Mouse (Mus musculus): ENCODE measurements around the gene Rpl21. TPM values are rescaled to one million over a fixed set of nuclear protein-coding genes. Genes with fewer than 3 reads are reported as not detected.
"Not testable (repeated sequence)": the region's sequence is repeated elsewhere in the genome, so short reads cannot be mapped to it uniquely, and the experiment has no call there.

Rpl21 gene
- polyA plus RNA-seq, 2 experiments from 2014 or later = 720 to 1,295 TPM

DNA sequence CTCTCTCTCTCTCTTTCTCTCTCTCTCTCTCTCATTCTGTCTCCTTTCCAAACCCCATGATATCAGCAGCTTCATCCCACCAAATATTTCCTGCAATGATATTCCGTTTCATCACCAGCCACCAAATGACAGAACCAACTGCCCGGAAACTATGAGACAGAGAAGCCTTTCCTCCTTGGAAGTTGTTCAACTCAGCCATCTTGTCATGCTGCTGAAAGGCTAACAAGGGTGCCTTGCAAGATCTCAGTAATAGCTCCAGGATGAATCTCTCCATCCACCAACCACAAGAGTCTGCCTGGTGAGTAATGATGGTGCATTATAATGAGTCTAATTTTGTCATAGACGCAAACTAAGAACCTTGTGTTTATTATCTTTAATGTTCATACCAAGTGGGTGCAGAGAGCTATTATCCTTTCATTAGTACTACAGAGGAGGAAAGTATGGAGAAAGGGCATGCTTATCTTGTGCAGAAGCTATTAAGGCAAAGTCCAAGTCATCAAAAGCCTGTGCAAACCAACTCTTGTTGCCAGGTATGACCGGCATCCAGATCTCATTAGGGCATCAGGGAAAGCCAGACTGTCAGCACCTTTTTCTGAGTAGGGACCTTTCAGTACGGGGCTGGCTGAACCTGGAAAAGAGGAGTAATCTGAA lies 40.4 kb downstream of the Rpl21 start:
- ATAC-seq = no peak

DNA sequence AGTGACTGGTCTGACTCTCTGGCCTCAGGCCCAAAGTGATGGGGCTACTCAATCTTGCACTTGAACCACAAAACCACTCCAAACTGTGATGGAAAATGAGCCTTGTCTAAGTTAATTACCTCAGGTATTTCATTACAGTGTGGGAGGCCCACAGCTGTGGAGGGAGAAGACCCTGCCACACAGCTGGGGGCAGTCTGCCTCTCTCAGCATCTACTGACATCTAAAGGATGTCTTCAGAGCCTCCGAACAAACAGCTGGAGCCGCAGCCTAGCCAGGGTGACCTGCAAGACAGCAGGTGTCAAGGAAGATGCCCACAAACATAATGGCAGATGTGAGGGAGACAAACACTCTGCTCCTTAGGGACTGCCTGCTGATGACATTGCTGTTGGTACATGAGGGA lies 43.3 kb downstream of the Rpl21 start:
- ATAC-seq = no peak

DNA sequence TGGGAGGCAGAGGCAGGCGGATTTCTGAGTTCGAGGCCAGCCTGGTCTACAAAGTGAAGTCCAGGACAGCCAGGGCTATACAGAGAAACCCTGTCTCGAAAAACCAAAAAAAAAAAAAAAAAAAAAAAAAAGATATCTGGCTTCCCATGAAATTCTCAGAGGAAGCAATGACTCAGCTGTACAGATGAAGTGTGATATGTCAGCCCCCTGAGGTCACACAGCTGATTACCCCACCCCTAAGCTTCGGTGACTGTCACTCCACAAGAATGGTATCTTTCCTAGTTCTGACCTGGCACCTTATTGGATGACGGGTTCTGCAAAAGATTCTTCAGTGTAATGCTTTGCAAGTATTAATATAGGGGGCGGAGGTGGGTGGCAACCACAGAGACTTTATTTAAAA lies 45.2 kb downstream of the Rpl21 start:
- ATAC-seq = not testable (repeated sequence)

DNA sequence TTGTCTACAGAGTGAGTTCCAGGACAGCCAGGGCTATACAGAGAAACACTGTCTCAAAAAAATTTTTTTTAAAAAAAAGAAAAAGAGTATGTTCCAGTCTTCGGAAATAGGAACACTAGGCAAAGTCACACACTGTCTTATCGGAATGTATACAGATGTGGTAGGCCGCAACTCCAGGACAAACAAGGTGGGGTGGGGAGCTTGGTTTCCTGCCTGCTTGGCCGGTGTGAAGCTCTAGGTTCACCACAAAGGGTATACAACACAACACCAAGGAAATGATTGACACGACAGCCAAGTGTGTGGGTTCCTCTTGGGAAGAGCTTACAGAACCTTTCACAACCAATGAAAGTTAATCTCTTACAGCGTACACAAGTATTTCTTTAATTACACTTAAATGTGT lies 49.6 kb downstream of the Rpl21 start:
- no peak for ATAC-seq

DNA sequence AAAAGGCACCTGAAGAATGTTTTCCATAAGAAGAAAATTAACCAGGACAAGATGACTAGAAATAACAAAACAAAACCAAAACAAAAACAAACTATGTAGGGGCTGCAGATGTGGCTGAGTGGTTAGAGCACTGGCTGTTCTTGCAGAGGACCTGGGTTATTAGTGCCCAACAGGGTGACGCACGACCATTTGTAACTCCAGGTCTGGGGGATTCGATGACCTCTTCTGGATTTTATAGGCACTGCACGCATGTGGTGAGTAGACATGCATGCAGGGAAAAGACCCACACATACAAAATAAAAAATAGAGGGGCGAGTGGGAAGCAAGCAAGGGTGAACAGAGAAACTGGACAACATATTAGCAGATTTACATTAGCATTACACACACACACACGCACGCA lies 50.4 kb downstream of the Rpl21 start:
- no peak for ATAC-seq

DNA sequence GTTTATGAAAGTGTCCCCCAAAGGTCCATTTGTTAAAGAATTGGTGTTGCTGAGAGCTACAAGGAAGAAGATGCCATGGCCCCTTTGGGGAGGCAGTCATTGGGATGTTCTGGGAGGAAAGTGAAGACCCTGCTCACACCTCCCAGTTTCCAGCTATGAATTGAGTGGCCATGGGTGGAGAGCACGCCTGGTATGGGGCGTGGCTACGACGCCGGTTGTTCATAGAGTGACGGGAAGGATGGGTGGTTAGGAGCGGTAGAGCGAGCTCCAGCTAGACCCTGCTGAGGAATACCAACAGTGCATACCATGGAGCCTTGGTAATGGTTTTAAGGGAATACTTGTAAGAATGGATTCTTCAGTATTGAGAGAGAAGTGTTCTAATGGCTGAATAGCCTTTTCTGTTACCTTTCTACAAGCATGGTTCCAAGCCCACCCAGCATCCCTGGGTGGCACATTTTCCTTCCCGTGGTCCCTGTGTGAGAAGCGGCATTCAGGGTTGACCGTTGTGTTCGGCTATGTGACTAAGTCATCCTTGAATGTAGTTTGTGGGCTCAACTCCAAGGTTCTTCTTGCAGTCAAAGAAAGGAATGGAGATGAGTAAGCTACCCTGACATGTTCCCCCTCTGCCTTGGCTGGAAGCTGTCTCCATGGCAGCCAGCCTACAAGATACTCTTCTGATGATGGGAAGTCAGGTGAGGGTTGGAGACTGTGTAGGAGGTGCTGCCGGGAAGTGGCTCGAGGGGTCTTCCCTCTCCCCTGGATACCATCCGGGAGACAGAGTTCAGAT lies 51.0 kb downstream of the Rpl21 start:
- ATAC-seq = no peak

Other genes starting within 250 kb of the Rpl21 start
- not detected for gene Gpr12, start 247.7 kb upstream of the Rpl21 start, polyA plus RNA-seq (2017; shearing (Covaris generic))
- 1 to 10 TPM; 4.6 to 4.8 TPM for gene Usp12, start 37.9 kb upstream of the Rpl21 start, polyA plus RNA-seq (2017; shearing (Covaris generic))
- 1 to 10 TPM; 2.1 to 6.0 TPM for gene Rasl11a, start 12.2 kb downstream of the Rpl21 start, polyA plus RNA-seq (2017; shearing (Covaris generic))
- 10 to 100 TPM; 35.6 to 46.4 TPM for gene Gtf3a, start 115.8 kb downstream of the Rpl21 start, polyA plus RNA-seq (2017; shearing (Covaris generic))
- 10 to 100 TPM; 44.0 to 45.0 TPM for gene Mtif3, start 130.9 kb downstream of the Rpl21 start, polyA plus RNA-seq (2017; shearing (Covaris generic))
- gene Lnx2, start 243.7 kb downstream of the Rpl21 start, polyA plus RNA-seq (2017; shearing (Covaris generic)) = 10 to 100 TPM; 19.3 to 24.8 TPM
- gene Polr1d, start 244.2 kb downstream of the Rpl21 start, polyA plus RNA-seq (2017; shearing (Covaris generic)) = 100 to 1,000 TPM; 179 to 194 TPM

Measured in activated CD4-positive, CD25-positive, alpha-beta regulatory T cell, adult 4 months (primary cell).